Mouse (Mus musculus) lung, embryonic 14.5 days (tissue): ENCODE data around the gene Nckap5. TPM values are rescaled to one million over a fixed set of nuclear protein-coding genes. Genes with fewer than 3 reads are reported as not detected.
"Not testable (repeated sequence)": the region's sequence is repeated elsewhere in the genome, so short reads cannot be mapped to it uniquely, and the experiment has no call there.

ENCODE experiments used
- ATAC-seq: fragments of 200-750 bp; cut with Nextera tagmentation; 2 replicates; pipeline ENCODE4 v1.8.0; 2017; ENCODE audit warnings: mild to moderate bottlenecking, moderate TSS enrichment, moderate library complexity; ENCODE audit not compliant: insufficient read depth
- DNase-seq: peaks from one replicate; pipeline ENCODE4 v3.0.0-alpha.2; 2015
- H3K27ac ChIP-seq: fragments of 300-500 bp; sonication (generic); 2 replicates; pipeline ENCODE4 v1.5.1; 2014; ENCODE audit warnings: low read depth, mild to moderate bottlenecking, moderate library complexity
- H3K27me3 ChIP-seq: fragments of 300-500 bp; sonication (generic); 2 replicates; pipeline ENCODE4 v1.6.1; 2014; ENCODE audit warnings: low read length, control low read depth; ENCODE audit not compliant: insufficient read depth
- H3K36me3 ChIP-seq: fragments of 300-500 bp; sonication (generic); 2 replicates; pipeline ENCODE4 v1.6.1; 2014; ENCODE audit warnings: control low read depth; ENCODE audit not compliant: insufficient read depth
- H3K4me1 ChIP-seq: fragments of 300-500 bp; sonication (generic); 2 replicates; pipeline ENCODE4 v1.6.1; 2014; ENCODE audit warnings: antibody characterized with exemption, control low read depth; ENCODE audit not compliant: insufficient read depth
- H3K4me2 ChIP-seq: fragments of 300-500 bp; sonication (generic); 2 replicates; pipeline ENCODE4 v1.6.1; 2014; ENCODE audit warnings: mild to moderate bottlenecking
- H3K4me3 ChIP-seq: fragments of 300-500 bp; sonication (generic); 2 replicates; pipeline ENCODE4 v1.5.1; 2014; ENCODE audit warnings: low read depth, low read length
- H3K9ac ChIP-seq: fragments of 300-500 bp; sonication (generic); 2 replicates; pipeline ENCODE4 v1.6.1; 2014
- H3K9me3 ChIP-seq: fragments of 300-500 bp; sonication (generic); 2 replicates; pipeline ENCODE4 v1.6.1; 2016; ENCODE audit warnings: low read depth, low read length, control low read depth
- CTCF ChIP-seq: IDR thresholded peaks from 2 replicates; pipeline ENCODE4 v1.5.1; 2016; ENCODE audit warnings: antibody characterized with exemption, low read depth
- WGBS: fragments of 180-500 bp; shearing (Covaris S2); extraction: QIAGEN DNeasy Blood & Tissue Kit; methylation state at CpG from one replicate; pipeline ENCODE4 v1.1.7; 2014; 5-methylcytosine and 5-hydroxymethylcytosine counted together
- polyA plus RNA-seq: library from polyadenylated mRNA; unstranded; fragments of >200 nt; fragmentation: Nextera tagmentation; extraction: Ambion mirVana; gene quantifications from 2 replicates; pipeline ENCODE4 v1.2.1, GENCODE M21; 2014

The Nckap5 gene
- polyA plus RNA-seq, 1 experiment from 2014 or later = 37.8 TPM

- H3K36me3 ChIP-seq = no peaks in the 10 kb centered on the region
- H3K27me3 ChIP-seq = no peaks in the 10 kb centered on the region
- no peak overlapping the region for H3K9ac ChIP-seq
- no peaks in the 10 kb centered on the region for H3K9me3 ChIP-seq
- H3K4me3 ChIP-seq = no peak overlapping the region
- no peak overlapping the region for H3K4me2 ChIP-seq
- DNase-seq (peak; percentile 4), ATAC-seq (no peak)
- H3K27ac ChIP-seq = no peak overlapping the region
- 70% methylated on average over 5 of the region's 5 CpGs for WGBS
- no peak for TF ChIP-seq CTCF
- H3K4me1 ChIP-seq = no peaks in the 10 kb centered on the region
Measured at GRCm38 (mm10) chr1:126123111-126123510, 707.5 kb downstream of the Nckap5 start.

GRCm38 (mm10) chr1:126120506-126120905, 710.1 kb downstream of the Nckap5 start:
- Histone ChIP-seq H3K27me3 (no peaks in the 10 kb centered on the region), H3K36me3 (no peaks in the 10 kb centered on the region), H3K27ac (no peak overlapping the region), H3K4me3 (no peak overlapping the region), H3K9ac (no peak overlapping the region), H3K4me2 (no peak overlapping the region), H3K4me1 (no peaks in the 10 kb centered on the region), H3K9me3 (no peaks in the 10 kb centered on the region)
- ATAC-seq (no peak), DNase-seq (no peak)
- no peak for TF ChIP-seq CTCF
- 76% methylated on average over 8 of the region's 8 CpGs for WGBS

GRCm38 (mm10) chr1:126116034-126116433, 714.6 kb downstream of the Nckap5 start:
- no peak for ATAC-seq
- no peak overlapping the region for H3K9ac ChIP-seq
- H3K27ac ChIP-seq = no peak overlapping the region
- no peaks in the 10 kb centered on the region for H3K9me3 ChIP-seq
- DNase-seq = no peak
- no peak overlapping the region for H3K4me3 ChIP-seq
- TF ChIP-seq CTCF = no peak
- H3K4me2 ChIP-seq = no peak overlapping the region
- H3K4me1 ChIP-seq = no peaks in the 10 kb centered on the region
- no peaks in the 10 kb centered on the region for H3K27me3 ChIP-seq
- no peaks in the 10 kb centered on the region for H3K36me3 ChIP-seq
- 71% methylated on average over 3 of the region's 3 CpGs for WGBS

GRCm38 (mm10) chr1:126105673-126106256, 724.8 kb downstream of the Nckap5 start:
- no peaks in the 10 kb centered on the region for H3K9me3 ChIP-seq
- no peak overlapping the region for H3K9ac ChIP-seq
- H3K4me3 ChIP-seq = no peak overlapping the region
- H3K4me1 ChIP-seq = no peaks in the 10 kb centered on the region
- ATAC-seq (no peak), DNase-seq (no peak)
- peaks cover 8% of the 10 kb centered on the region; the same call in 1 of the 2 replicates for H3K36me3 ChIP-seq
- H3K27me3 ChIP-seq = no peaks in the 10 kb centered on the region
- 83% methylated on average over 3 of the region's 3 CpGs for WGBS
- no peak overlapping the region for H3K4me2 ChIP-seq
- H3K27ac ChIP-seq = no peak overlapping the region
- no peak for TF ChIP-seq CTCF

GRCm38 (mm10) chr1:126094346-126094745, 736.3 kb downstream of the Nckap5 start:
- no peak for DNase-seq
- no peaks in the 10 kb centered on the region for H3K9me3 ChIP-seq
- ATAC-seq = no peak
- H3K9ac ChIP-seq = no peak overlapping the region
- H3K4me1 ChIP-seq = no peaks in the 10 kb centered on the region
- 60% methylated on average over 4 of the region's 4 CpGs for WGBS
- no peaks in the 10 kb centered on the region for H3K36me3 ChIP-seq
- no peak overlapping the region for H3K27ac ChIP-seq
- H3K27me3 ChIP-seq = no peaks in the 10 kb centered on the region
- no peak for TF ChIP-seq CTCF
- no peak overlapping the region for H3K4me3 ChIP-seq
- H3K4me2 ChIP-seq = no peak overlapping the region

- H3K4me3 ChIP-seq, H3K27me3 ChIP-seq, H3K36me3 ChIP-seq, H3K9me3 ChIP-seq, DNase-seq, H3K27ac ChIP-seq, ATAC-seq, H3K4me1 ChIP-seq, H3K9ac ChIP-seq, H3K4me2 ChIP-seq: not testable (repeated sequence)
- 92% methylated on average over 2 of the region's 2 CpGs for WGBS
Measured at GRCm38 (mm10) chr1:126091979-126092378, 738.6 kb downstream of the Nckap5 start.

- DNase-seq = no peak
- Histone ChIP-seq H3K27ac (no peak overlapping the region), H3K36me3 (no peaks in the 10 kb centered on the region), H3K4me3 (no peak overlapping the region), H3K9ac (no peak overlapping the region), H3K9me3 (no peaks in the 10 kb centered on the region), H3K27me3 (no peaks in the 10 kb centered on the region), H3K4me1 (no peaks in the 10 kb centered on the region), H3K4me2 (no peak overlapping the region)
- WGBS = 91% methylated on average over 7 of the region's 7 CpGs
- no peak for TF ChIP-seq CTCF
- no peak for ATAC-seq
Measured at GRCm38 (mm10) chr1:126087181-126087580, 743.4 kb downstream of the Nckap5 start.

- Histone ChIP-seq H3K9me3 (no peaks in the 10 kb centered on the region), H3K4me1 (no peaks in the 10 kb centered on the region), H3K4me2 (no peak overlapping the region), H3K4me3 (no peak overlapping the region), H3K27ac (no peak overlapping the region), H3K9ac (no peak overlapping the region), H3K36me3 (no peaks in the 10 kb centered on the region), H3K27me3 (no peaks in the 10 kb centered on the region)
- TF ChIP-seq CTCF = no peak
- no peak for DNase-seq
- no peak for ATAC-seq
- 80% methylated on average over 4 of the region's 4 CpGs for WGBS
Measured at GRCm38 (mm10) chr1:126076312-126076711, 754.3 kb downstream of the Nckap5 start.
